Mouse (Mus musculus) lung, postnatal 0 days (tissue): ENCODE data around the gene Il21r.

Experiments
- CTCF ChIP-seq: IDR thresholded peaks from 2 replicates; pipeline ENCODE4 v1.5.1; 2016; ENCODE audit warnings: antibody characterized with exemption, mild to moderate bottlenecking
- EP300 ChIP-seq: IDR thresholded peaks from 2 replicates; pipeline ENCODE4 v1.6.1; 2016; ENCODE audit warnings: antibody characterized with exemption, mild to moderate bottlenecking, control low read depth

DNA sequence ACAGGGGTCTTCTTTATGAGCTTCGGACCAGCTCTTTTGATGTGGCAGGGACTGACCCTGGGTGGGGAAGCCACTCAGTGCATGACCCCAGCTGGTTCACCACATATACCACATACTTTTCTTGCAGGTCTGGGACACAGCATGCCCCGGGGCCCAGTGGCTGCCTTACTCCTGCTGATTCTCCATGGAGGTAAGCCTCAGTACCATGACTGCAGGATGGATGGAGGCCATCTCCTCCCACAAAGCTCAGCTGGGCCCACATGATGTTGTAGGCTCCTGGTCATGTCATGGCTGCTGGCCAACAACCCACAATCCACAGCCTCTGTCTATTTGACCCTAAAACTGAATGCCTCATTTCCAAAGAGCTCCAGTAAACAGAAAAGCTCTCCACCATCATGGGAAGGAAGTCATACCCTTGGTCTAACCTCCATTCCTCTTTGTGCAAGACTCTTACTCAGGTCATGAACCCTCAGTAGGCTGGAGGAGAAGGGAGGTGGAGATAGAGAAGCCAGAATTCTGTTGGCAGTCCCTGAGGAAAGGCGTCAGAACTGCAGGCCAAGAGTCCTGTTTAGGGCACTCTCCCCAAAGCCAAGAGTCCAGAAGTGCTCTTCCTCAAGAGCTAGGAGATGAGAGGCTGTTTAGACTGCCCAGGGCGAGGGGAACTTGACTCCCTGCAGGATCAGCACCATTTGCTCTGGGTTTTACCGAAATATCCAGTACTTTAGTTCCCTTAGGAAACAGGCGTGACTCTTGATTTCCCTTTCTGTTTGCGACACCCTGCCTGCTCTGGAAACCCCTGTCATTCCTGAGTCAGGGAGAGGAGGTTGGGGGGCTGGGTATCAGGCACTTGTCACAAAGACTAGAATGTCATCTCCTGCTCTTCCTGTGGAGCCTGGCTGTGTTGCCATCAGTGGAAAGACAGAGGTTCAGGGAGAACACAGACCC is 19.8 kb downstream of the Il21r start:
- TF ChIP-seq CTCF (no peak), EP300 (no peak)
